Mouse (Mus musculus) kidney, adult 2 months (tissue): Measurements from ENCODE around the gene Sbf2.

ENCODE experiments used
- CTCF ChIP-seq: fragments of 200-500 bp; conservative IDR thresholded peaks from 2 replicates; pipeline ENCODE4 v1.5.1; 2011; ENCODE audit warnings: low read depth, mild to moderate bottlenecking, control low read depth, low read length, moderate library complexity, mixed read lengths; ENCODE audit not compliant: insufficient read depth, insufficient read length
- POLR2A ChIP-seq: fragments of 200-500 bp; IDR thresholded peaks from one replicate; pipeline ENCODE4 v1.6.1; 2011; ENCODE audit warnings: low read depth, low read length, control low read depth

- TF ChIP-seq POLR2A (no peak), CTCF (no peak)
Observed at GRCm38 (mm10) chr7:110565815-110566549, 48.7 kb downstream of the Sbf2 start.
